Mouse (Mus musculus) stomach, embryonic 15.5 days (tissue): ENCODE measurements around the gene Arpc5l. TPM values are rescaled to one million over a fixed set of nuclear protein-coding genes. Genes with fewer than 3 reads are reported as not detected.

Experiments
- ATAC-seq: fragments of 200-750 bp; cut with Nextera tagmentation; 2 replicates; pipeline ENCODE4 v1.8.0; 2017; ENCODE audit warnings: low read depth, moderate number of reproducible peaks, moderate TSS enrichment; ENCODE audit not compliant: insufficient read depth, low FRiP score
- H3K27ac ChIP-seq: fragments of 300-500 bp; sonication (generic); 2 replicates; pipeline ENCODE4 v1.5.1; 2015; ENCODE audit warnings: mild to moderate bottlenecking, inconsistent platforms
- H3K27me3 ChIP-seq: fragments of 300-500 bp; sonication (generic); replicated peaks from 2 replicates; pipeline ENCODE4 v1.6.1; 2015; ENCODE audit warnings: inconsistent platforms
- H3K36me3 ChIP-seq: fragments of 300-500 bp; sonication (generic); 2 replicates; pipeline ENCODE4 v1.6.1; 2015; ENCODE audit warnings: inconsistent platforms
- H3K4me1 ChIP-seq: fragments of 300-500 bp; sonication (generic); 2 replicates; pipeline ENCODE4 v1.6.1; 2015; ENCODE audit warnings: inconsistent platforms
- H3K4me2 ChIP-seq: fragments of 300-500 bp; sonication (generic); 2 replicates; pipeline ENCODE4 v1.6.1; 2015; ENCODE audit warnings: mild to moderate bottlenecking, inconsistent platforms
- H3K4me3 ChIP-seq: fragments of 300-500 bp; sonication (generic); replicated peaks from 2 replicates; pipeline ENCODE4 v1.5.1; 2015; ENCODE audit warnings: inconsistent platforms
- H3K9ac ChIP-seq: fragments of 300-500 bp; sonication (generic); 2 replicates; pipeline ENCODE4 v1.6.1; 2015; ENCODE audit warnings: inconsistent platforms
- H3K9me3 ChIP-seq: fragments of 300-500 bp; sonication (generic); 2 replicates; pipeline ENCODE4 v1.6.1; 2016; ENCODE audit warnings: inconsistent platforms
- WGBS: fragments of 180-500 bp; shearing (Covaris S2); methylation state at CpG from one replicate; pipeline ENCODE4 v1.1.7; 2015; 5-methylcytosine and 5-hydroxymethylcytosine counted together
- polyA plus RNA-seq: library from polyadenylated mRNA; unstranded; fragments of >200 nt; fragmentation: Nextera tagmentation; extraction: Ambion mirVana; gene quantifications from 2 replicates; pipeline ENCODE4 v1.2.1, GENCODE M21; 2015

Gene Arpc5l
- polyA plus RNA-seq, 1 experiment from 2014 or later: 119 TPM

DNA sequence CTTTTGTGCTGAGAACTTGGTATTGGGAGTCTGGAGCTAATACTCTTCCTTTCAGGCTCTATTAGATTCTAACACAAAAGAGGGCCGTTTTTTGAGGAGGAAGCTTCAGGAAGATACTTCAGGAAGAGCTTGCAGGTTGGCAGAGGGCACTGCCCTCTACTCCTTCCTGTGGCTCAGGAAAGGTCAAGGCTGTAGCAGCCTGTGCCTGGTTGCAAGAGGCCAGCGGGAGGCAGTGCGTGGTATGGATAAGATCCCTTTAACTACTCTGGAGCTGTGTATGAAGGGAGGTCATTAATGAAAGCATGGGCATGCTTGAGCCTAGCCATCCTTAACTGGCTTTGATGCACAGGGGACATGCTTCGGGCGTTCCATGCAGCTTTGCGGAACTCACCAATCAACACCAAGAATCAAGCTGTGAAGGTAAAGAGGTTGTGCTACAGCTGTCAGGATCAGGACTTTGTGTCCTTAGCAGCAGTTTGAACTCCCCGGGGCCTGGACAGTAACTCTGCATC, 7.7 kb downstream of the Arpc5l start:
- peaks cover 29% of the 10 kb centered on the region for H3K36me3 ChIP-seq
- WGBS: 84% methylated on average over 7 of the region's 7 CpGs
- no peak overlapping the region for H3K9ac ChIP-seq
- no peak overlapping the region for H3K27ac ChIP-seq
- H3K27me3 ChIP-seq: no peaks in the 10 kb centered on the region
- no peak for ATAC-seq
- peaks cover 11% of the 10 kb centered on the region; the same call in 1 of the 2 replicates for H3K4me1 ChIP-seq
- no peaks in the 10 kb centered on the region for H3K9me3 ChIP-seq
- H3K4me3 ChIP-seq: no peak overlapping the region
- H3K4me2 ChIP-seq: no peak overlapping the region

DNA sequence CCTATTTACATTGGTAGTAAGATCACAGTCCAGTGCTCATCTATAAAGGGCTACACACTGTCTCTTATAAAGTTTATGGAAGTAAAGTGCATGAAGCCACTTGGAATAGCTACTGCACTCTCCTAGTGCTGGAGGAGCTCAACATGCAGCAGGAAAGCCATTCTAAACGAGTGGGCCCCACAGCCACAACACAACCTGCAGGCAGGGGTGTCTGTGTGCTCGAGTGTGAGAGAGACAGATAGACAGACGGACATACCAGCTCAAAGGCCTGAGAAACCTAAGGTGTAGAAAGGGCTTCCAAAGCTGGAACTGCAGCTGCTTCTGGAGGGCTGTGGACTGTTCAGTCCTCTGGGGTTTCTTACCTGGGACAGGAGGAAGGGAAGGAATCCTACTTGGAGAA, 11.4 kb downstream of the Arpc5l start:
- no peak overlapping the region for H3K9ac ChIP-seq
- H3K9me3 ChIP-seq: no peaks in the 10 kb centered on the region
- H3K36me3 ChIP-seq: peaks cover 47% of the 10 kb centered on the region
- ATAC-seq: no peak
- H3K4me3 ChIP-seq: no peak overlapping the region
- H3K27ac ChIP-seq: no peak overlapping the region
- no peaks in the 10 kb centered on the region for H3K4me1 ChIP-seq
- WGBS: 86% methylated on average over 3 of the region's 3 CpGs
- no peaks in the 10 kb centered on the region for H3K27me3 ChIP-seq
- H3K4me2 ChIP-seq: no peak overlapping the region

DNA sequence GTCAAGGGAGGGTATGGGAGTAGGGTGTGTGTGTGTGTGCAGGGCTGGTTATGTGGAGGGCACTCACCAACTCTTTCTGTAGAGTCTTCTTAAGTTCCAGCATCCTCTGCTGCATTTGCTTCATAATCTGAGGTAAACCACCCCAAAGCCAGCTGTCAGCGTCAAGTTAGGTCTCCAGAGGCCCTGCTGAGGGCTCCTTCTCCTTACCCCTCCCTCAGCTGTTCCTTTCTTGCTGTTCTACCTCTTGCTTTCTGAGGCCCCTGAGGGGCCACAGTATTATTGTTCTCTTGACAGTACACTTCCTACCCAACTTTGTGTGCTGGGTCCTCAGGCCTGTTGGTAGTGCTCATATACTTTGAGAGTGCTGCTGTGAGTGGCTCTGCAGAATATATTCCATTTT, 14.9 kb downstream of the Arpc5l start:
- ATAC-seq: no peak
- H3K36me3 ChIP-seq: peaks cover 49% of the 10 kb centered on the region
- 90% methylated on average over 1 of the region's 1 CpGs for WGBS

DNA sequence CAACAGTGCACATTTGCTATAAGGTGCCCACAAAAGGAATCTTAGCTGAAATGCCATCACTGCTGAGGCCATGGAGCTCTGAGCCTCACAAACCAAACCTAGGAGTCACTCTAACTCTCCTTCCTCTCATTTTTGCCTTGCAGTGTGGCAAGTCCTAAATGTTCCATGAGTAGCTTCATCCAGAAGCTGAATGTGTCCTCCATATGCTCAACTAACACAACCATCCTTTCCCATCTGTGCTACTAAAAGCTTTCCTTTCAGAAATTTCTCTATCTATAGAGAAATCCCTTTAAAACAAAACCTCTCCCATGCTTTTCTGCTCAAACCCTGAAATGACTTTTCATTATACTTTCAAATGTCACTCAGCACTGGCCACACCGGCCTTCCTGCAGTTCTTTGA, 26.5 kb downstream of the Arpc5l start:
- H3K4me3 ChIP-seq: no peak overlapping the region
- no peaks in the 10 kb centered on the region for H3K9me3 ChIP-seq
- no peak overlapping the region for H3K27ac ChIP-seq
- no peak overlapping the region for H3K9ac ChIP-seq
- H3K36me3 ChIP-seq: peaks cover 28% of the 10 kb centered on the region
- H3K4me2 ChIP-seq: no peak overlapping the region
- no peaks in the 10 kb centered on the region for H3K4me1 ChIP-seq
- H3K27me3 ChIP-seq: no peaks in the 10 kb centered on the region
- WGBS: 91% methylated on average over 1 of the region's 1 CpGs
- no peak for ATAC-seq

More for the DNA sequence above, 14.9 kb downstream of the Arpc5l start:
- no peak overlapping the region for H3K4me3 ChIP-seq
- no peak overlapping the region for H3K27ac ChIP-seq
- no peaks in the 10 kb centered on the region for H3K27me3 ChIP-seq
- H3K4me2 ChIP-seq: no peak overlapping the region
- H3K9me3 ChIP-seq: no peaks in the 10 kb centered on the region
- H3K4me1 ChIP-seq: no peaks in the 10 kb centered on the region
- H3K9ac ChIP-seq: no peak overlapping the region

DNA sequence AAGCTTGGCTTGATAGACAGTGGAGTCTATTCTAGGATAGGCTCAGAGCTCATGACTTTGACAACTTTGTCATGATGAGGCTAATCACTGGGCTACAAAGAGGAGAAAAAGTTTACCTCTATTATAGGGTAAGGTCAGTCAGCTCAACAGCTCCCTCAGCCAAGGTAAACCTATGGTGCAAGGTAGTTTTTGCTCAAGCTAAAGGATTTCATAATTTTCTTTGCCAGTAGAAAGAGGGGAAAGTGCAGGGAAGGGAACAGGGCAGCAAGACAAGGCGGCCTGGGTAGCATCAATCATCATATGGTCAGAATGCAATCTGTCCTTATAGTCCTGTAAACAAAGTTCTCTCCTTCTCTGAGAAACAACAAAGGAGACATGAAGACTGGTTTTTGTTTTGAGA, 35.1 kb downstream of the Arpc5l start:
- Histone ChIP-seq H3K27ac (no peak overlapping the region), H3K4me3 (no peak overlapping the region), H3K4me1 (no peaks in the 10 kb centered on the region), H3K27me3 (no peaks in the 10 kb centered on the region), H3K36me3 (peaks cover 19% of the 10 kb centered on the region), H3K4me2 (no peak overlapping the region), H3K9me3 (no peaks in the 10 kb centered on the region), H3K9ac (no peak overlapping the region)
- 83% methylated on average over 1 of the region's 1 CpGs for WGBS
- no peak for ATAC-seq

DNA sequence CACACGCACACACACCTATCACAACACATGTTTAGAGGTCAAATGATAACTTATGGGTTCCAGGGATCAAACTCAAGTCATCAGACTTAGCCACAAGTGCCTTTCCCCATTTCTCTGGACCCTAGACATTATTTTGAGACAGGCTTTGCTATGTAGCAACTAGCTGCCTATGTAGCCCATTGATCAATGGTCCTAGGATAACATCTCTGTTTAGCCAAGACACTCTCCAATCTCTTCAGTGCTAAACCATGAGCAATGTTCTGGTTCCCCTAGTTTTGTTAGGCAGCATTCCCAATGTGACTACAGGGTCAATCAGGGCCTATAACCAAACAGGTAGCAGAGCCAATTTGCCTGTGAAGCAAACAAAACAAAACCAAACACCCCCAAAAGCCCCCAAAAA, 43.4 kb downstream of the Arpc5l start:
- H3K36me3 ChIP-seq: peaks cover 16% of the 10 kb centered on the region

DNA sequence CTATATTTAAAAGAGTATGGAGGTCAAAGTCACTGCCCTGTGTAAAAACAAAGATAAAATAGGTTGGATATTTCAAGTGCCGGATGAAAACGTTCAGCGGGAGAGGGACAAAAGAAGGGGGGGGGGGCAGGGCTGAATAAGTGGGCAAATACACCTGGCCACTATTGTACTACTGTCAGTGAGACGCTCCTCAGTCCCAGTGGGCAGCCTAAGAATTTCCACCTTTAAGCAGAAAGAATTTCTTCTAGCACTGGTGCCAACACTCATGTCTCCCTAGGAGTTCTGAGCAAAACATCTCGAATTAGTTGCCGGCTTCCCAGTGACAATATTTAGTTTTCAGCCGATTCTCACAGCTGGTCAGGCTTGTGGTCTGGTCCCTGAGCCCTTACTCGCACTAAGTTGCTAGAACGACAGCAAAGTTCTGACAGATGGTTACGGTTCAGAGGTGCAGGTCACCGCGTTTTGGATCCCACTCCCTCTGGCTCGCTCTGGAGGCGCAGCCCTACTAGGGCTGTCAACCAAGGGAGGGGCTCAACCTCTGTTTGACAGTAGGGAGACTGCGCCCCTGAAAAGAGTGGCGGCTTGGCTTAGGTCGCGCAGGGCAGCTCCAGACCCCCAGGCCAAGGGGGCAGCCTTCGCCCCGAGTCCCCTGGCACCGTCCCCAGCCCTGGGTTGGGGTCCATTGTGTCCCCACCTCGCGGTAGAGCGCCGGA, 59.7 kb downstream of the Arpc5l start:
- peak overlapping the region; percentile 69 for H3K4me2 ChIP-seq
- H3K4me1 ChIP-seq: no peaks in the 10 kb centered on the region
- H3K4me3 ChIP-seq: peak overlapping the region; percentile 66
- no peaks in the 10 kb centered on the region for H3K9me3 ChIP-seq
- H3K36me3 ChIP-seq: peaks cover 7% of the 10 kb centered on the region; the same call in 1 of the 2 replicates
- peak; percentile 72 for ATAC-seq
- no peaks in the 10 kb centered on the region for H3K27me3 ChIP-seq
- H3K27ac ChIP-seq: peak overlapping the region; percentile 95
- 4% methylated on average over 25 of the region's 25 CpGs for WGBS
- peak overlapping the region; percentile 58 for H3K9ac ChIP-seq

More for the DNA sequence above, 43.4 kb downstream of the Arpc5l start:
- Histone ChIP-seq H3K27ac (no peak overlapping the region), H3K4me2 (no peak overlapping the region), H3K4me3 (no peak overlapping the region), H3K9ac (no peak overlapping the region), H3K9me3 (no peaks in the 10 kb centered on the region), H3K27me3 (no peaks in the 10 kb centered on the region), H3K4me1 (no peaks in the 10 kb centered on the region)
- no peak for ATAC-seq
- WGBS: 95% methylated on average over 1 of the region's 1 CpGs

Other genes starting within 250 kb of the Arpc5l start
- 1.5 and 2.3 TPM in 2 replicates for gene Nr6a1, start 77.7 kb upstream of the Arpc5l start, polyA plus RNA-seq
- gene Olfml2a, start 73.4 kb upstream of the Arpc5l start, polyA plus RNA-seq: 3.5 TPM in 2 replicates
- 1.6 and 1.9 TPM in 2 replicates for gene Wdr38, start 7.9 kb upstream of the Arpc5l start, polyA plus RNA-seq
- gene Rpl35, start 276 bp downstream of the Arpc5l start, polyA plus RNA-seq: 861 and 916 TPM in 2 replicates
- gene Golga1, start 60.2 kb downstream of the Arpc5l start, polyA plus RNA-seq: 28.8 and 30.1 TPM in 2 replicates
- 8.5 and 9.6 TPM in 2 replicates for gene Scai, start 185.4 kb downstream of the Arpc5l start, polyA plus RNA-seq
- gene Ppp6c, start 221.1 kb downstream of the Arpc5l start, polyA plus RNA-seq: 71.2 and 73.8 TPM in 2 replicates